Mouse (Mus musculus): ENCODE measurements around the gene Fcgr3.
"Not testable (repeated sequence)": the region's sequence is repeated elsewhere in the genome, so short reads cannot be mapped to it uniquely, and the experiment has no call there.

Gene Fcgr3

DNA sequence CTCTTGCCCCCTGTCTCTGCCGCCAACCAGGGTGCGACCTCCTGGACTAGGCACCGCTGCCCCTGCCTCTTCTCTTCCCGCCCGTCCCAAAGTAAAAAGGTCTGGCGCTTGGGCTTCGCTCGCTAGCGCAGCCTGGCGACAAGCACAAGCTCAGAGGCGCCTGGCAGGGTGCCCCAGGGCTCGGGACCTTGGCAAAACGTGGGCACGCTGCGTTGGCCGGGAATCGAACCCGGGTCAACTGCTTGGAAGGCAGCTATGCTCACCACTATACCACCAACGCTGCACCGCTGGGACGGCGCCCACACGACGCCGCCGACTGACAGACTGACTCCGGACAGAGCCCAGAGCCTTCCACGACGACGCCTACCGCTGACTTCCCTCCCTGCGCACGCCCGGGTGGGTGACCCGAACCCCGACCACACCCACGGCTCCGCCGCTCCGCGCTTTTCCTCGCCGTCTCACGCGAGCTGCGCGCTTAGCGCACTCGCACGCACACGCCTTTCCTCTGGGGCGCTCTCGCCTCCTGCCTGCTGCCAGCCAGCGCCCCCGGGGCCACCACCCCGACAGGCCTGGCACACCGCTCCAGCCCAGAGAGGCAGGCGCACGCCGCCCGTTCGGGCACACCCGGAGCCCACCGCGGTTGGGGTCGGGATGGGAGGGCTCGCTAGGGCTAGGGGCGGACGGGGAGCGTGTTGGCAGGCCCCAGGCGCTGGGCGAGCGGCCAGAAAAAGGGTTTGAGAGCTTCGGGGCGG, at the start of gene Fcgr3:
Gene Fcgr3, minus strand, starts transcription at position 445 of the 752 bp plus-strand sequence.
- peak; percentile 76 to 84 for DNase-seq

DNA sequence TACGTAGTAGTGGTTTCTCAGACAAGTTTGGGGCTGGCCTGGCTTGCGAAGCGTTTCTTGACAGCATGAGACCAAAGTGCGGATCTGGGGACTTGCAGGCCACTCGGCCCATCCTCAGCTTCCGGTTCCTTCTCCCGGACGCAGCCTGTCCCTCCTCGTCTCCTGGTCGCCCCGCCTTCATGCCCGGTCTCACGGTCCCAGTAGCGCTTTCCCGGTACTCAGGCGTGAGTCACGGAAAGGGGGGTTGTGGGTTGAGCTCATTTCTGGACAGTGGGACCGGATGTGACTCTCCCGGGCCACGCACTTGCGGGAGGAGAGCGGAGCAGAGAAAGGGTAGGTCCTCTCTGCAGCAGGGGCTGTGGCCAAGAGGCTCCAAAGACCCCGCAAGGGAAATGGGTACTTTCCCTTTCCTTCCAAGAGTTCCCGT, 49.2 kb upstream of the Fcgr3 start, which contains the start of gene Cfap126:
Gene Cfap126, plus strand, starts transcription at position 46 of the 427 bp plus-strand sequence.
- DNase-seq: peak; percentile 46 to 57

DNA sequence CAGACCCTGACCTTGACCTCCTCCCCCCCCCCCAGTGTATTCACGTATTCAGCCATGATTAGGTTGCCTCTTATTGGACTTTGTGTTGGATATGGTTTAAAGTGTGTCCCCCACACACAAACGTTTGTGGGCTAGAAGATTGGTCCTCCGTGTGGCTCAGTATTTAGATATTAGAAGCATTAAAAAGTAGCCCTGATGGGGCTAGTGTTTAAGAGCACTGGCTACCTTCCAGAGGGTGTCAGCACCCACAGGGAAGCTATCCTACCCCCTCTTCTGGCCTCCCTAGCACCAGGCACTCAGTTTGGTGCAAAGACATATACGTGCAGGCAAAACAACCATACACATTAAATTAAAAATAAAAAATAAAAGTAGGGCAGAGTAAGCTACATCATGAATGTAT, 48.3 kb upstream of the Fcgr3 start:
- DNase-seq: no peak

DNA sequence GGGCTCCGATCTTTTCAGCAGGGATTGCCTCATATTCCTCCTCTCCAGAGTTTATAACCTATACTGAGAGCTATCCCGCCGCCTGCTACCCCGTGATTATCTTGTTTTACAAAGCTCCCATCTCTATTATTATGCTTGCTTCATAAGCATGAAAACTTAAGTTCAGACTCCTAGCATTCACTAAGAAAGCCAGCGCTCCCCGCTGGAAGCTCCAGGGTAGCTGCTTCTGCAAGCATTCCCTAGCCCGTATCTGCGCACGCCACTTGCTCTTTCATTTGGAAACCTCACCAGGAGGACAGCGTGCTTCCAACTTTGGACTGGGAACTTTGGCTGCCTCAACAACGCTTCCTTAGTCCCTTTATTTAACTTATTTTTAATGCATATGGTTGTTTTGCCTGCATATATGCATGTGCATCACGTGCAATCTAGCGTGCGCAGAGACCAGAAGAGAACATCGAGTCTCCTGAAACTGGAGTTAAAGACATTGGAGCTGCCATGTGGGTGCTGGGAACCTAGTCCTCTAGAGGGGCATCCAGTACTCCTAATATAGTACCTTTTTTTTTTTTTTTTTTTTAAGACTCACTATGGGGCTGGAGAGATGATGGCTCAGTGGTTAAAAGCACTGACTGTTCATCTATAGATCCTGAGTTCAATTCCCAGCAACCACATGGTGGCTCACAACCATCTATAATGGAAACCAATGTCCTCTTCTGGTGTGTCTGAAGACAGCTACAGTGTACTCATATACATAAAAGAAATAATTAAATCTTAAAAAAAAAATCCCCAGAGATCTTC, 47.2 kb upstream of the Fcgr3 start:
- no peak for DNase-seq

DNA sequence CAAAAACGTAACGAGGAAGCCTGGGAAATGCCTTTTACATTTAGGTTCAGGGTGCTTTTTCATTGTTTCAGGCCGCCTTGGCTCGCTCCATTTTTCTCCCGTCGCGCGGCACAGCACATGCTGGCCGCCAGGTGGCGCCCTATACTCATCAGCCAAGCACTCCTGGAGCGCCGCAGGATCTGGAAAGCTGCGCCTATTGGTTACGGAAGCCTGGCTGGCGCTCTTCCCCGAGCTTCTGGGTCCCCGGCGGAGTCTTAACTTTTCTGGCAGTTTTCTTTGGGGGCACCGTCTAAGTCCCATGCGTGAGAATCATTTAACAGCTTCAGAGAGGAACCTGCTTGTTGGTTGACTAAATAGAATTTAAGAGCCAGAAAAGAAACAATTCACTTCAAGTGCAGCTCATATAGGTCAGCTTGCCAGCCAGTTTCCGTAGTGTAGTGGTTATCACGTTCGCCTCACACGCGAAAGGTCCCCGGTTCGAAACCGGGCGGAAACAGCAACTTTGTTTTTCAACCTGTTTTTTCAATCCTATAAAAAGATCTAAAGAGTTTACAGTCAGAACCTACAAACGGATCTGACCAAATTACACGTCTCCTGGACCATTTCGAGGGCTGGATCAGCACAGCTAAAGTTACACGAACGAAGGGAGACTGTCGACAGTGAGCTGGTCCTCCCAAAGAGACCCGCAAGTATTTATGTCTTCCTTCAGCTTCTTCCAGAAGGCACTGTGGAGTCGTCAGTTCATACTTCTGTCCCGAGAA, 46.5 kb upstream of the Fcgr3 start:
- peak; percentile 93 to 94 for DNase-seq

DNA sequence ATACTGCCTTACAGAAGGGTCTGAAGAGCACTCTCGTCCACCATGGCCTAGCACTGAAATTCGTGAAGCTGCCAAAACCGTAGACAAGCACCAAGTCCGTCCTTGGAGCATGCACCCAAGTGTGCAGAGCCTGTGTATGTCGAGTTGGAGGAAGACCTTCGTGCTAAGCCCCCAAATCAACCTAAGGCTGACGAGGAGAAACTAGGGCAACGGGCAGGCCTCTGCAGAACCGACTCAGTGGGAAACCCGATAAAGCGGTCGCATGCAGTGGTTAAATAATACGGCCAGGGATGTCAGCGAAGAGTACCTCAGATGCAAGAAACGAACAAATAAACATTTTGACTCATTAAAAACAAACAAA, 45.9 kb upstream of the Fcgr3 start:
- DNase-seq: no peak

DNA sequence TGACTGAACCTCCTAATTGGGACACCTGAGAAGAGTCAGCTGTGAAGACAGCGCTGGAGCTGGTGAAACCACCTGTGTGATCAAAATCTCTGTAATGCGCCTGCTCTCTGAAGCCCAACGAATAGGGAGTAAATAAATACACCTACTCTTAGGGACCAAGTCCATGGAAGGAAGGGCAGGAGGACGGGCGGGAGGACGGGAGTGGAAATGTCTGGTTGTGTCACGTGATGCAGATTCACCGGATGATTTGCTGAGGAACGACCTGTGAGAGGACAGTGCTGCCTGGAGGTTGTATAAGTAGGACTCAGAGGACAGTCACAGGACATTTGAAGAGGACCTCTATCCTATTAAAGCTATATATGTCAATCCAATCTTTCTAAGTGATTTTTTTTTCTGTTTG, 44.9 kb upstream of the Fcgr3 start:
- no peak for DNase-seq

DNA sequence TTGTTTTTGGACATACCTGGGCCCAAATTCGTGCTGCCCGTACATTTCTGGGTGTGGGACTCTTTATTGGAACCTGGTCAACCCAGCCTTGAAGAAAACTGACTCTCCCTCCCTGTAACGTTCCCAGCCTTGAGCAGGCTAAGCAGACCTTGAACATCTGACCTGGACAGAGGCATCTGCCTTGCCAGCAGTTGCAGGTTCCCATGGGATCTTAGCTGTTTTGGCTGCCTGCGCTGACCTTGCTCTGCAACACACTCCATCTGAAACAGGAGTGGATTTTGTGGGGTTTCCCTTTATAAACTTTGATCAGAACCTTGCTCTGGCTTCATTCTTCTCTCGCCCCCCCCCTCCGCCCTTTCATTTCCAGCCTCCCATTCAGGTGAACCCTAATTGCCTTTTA, 40.5 kb upstream of the Fcgr3 start:
- no peak for DNase-seq

DNA sequence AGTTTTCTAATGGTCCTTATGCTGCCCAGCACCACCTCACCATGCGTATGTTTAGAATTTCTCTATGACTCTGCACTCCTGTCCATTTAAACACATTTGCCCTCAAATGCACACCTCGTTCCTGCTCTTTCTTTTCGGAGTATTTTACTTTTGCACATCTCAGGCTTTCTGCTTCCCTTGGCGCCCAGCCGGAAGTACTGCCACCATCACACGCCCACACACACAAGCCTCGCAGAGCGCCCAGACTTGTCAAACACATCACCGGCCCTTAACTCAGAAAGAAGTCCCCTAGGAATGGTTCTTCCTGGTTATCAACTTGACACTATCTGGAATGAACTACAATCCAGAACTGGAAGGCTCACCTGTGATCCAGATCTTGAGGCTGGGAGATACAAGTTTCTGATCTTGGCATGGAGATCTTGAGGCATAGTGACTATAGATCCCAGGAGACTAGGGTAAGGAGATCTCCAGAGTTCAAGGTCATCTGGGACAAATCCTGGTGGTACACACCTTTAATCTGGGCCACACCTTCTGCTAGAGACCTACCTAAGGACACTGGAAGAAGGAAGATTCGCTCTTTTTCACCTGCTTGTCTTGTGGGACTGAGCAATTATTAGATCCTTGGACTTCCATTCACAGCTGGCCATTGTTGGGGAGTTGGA, 38.6 kb upstream of the Fcgr3 start:
- no peak for DNase-seq

DNA sequence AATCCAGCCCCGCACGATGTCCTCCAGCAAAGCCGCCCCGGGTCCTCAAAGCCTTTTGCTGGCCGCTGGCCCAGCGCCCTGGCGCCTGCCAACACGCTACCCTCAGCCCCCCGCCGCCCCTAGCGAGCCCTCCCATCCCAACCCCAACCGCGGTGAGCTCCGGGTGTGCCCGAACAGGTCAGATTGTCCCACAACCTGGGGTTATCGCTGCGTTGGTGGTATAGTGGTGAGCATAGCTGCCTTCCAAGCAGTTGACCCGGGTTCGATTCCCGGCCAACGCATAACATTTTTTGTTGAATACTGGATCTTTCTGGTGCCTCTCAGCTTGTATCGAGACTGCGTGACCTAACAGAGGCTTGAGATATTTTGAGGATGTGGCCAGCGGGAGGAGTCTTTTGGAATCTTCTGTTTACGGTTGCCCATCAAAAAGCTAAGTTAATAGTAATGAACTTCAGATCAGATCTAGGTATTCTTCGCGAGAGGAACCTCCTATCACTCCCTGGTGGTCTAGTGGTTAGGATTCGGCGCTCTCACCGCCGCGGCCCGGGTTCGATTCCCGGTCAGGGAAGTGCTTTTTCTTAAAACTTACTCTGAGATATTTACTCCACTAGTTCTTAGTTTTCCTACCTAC, 37.9 kb upstream of the Fcgr3 start:
- DNase-seq: peak; percentile 92 to 93

DNA sequence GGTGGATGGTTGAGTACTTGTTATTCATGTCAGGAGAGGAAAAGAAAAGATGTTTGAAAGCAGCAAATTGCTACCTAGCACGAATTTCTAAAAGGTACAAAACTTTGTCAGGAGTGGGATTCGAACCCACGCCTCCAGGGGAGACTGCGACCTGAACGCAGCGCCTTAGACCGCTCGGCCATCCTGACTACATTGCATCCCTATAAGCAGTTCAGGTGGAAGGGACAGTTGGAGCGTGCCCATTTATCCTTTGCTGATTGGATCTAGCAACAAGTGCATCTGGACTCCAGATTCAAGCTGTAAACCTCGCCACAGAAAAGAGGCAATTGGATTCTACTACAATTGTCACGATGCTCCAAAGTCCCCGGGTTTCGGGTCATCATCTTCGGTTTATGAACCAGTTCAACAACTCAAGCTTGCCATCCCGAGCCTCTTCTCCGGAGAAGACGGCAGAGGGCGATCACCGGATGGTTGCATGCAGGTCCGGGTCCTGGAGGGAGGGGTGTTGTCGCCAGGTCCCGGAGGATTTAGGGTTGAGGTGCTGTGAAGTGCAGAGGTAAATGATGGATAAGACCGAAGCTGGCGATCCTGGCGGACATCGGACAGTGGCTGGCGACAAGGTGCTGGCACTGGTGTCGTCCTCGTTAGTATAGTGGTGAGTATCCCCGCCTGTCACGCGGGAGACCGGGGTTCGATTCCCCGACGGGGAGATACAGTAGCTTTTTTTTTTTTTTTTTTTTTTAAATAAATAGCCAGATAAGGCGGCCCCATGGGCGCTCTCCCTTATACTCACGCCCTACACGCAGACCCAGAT, 37.2 kb upstream of the Fcgr3 start:
- peak; percentile 86 to 87 for DNase-seq

DNA sequence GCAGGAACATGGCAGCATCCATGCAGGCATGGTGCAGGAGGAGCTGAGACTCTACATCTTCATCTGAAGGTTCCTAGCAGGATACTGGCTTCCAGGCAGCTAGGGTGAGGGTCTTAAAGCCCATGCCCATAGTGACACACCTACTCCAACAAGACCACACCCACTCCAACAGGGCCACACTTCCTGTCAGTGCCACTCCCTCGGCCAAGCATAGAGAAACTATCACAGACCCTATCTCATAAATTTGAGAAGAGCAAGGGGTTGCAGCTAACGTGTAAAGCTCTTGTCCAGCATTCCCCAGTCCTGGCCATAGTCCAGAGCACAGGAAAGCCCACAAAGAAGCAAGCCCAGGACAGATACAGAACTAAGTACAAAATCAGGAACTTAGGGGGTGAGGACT, 36.3 kb upstream of the Fcgr3 start:
- DNase-seq: no peak

DNA sequence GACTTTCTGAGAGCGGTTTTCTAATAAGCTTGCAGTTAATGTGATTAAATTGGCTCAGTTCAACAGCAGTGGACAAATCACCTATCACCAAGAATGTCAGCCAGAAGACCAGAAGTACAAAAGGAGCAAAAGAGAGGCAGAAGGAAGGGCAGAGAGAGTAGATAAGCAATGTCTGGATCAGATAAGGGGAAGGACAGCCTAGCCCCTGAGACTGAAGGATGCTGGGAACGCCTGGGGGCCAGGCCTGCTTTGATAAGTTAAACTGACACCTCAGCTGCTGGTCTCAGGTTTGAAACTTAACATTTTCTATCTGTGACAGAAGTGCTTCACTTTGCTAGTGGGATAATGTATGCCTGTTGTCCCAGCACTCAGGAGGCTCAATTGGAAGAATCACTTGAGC, 32.9 kb upstream of the Fcgr3 start:
- no peak for DNase-seq

DNA sequence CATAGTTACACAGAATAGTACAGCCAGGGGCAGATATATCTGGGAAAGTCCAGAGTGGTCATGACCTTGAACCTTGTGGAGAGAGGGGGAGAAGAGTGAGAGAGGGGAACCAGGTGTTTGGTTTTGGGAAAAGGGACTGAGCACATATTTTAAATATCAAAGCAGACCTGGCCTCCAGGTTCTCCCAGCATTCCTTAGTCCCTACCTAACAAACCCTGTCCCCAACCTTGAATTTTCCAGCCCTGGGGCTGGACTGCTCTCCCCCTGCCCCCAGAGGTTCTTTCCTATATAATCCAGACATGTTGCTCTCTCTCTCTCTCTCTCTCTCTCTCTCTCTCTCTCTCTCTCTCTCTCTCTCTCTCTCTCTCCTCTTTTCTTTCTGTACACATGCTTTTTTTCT, 32.4 kb upstream of the Fcgr3 start:
- DNase-seq: no peak

DNA sequence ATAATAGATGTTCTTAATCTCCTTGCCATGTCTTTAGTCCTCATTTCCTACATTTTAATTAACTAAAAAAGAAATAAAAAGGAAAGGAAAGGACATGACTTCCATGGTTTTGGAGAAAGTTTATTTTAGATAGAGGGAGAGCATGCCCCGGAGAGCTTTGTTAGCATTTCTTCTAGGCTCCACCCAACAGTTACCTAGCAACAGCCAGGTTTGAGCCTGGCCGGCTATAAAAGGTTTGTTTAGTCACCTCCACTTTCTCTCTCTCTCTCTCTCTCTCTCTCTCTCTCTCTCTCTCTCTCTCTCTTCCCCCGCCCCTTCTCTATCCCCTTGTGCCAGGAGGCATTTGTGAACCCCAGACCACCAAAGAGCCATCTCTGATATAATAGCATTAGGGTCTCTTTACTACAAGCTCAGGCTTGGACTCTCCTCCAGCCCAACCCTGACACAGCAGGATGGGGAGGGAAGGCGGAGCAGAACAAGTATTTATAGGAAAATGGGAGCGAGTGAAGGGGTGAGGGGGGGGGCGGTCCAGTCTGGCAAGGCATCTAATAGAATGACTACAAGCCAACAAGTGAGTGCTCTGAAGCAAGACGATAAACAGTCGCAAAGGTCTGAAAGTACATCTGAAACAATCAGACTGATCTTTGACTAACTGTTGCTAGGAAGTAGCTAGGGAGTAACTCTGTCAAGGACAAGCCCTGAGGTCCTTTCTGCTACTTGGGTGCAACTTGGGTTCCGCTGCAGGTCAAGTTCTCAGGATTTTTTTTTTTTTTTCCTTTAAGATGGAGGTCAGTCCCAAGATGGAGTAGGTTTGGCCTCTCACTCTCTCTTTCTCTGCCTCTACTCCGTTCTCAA, 31.6 kb upstream of the Fcgr3 start:
- DNase-seq: no peak

DNA sequence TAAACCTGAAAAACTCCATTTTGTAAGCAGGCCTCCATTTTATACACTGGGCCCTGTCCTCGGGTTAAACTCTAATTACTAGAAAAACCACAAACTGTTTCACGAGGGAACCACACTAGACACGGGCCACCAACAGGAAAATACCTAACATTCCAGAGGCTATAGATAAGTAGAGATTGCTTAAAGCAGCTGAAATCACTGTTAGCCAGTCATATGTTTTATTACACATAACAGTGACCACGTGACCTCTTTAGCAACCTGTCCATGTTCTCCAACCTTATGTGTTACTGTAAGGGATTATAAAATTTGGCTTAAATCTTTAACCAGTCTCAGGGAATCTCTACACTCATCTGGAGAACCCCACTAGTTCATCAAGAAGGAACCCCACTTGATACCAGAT, 29.7 kb upstream of the Fcgr3 start:
- no peak for DNase-seq

DNA sequence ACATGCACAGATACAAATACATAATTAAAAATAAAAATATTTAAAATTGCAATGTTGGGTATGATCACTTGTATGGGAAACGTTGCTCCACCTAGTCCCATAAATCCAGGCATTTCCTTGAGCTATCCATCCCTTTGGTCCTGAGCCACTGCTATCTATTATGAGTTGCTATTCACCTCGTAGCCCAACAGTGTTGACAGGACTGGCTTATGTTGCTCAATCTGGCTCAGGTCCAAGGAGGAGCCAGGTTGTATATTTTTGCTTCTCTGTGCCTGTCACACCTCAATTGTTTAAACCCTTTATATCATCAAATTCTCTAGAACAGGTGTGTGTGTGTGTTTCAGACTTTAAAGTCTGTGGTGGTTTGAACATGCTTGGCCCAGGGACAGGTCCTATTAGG, 26.0 kb upstream of the Fcgr3 start:
- DNase-seq: no peak

DNA sequence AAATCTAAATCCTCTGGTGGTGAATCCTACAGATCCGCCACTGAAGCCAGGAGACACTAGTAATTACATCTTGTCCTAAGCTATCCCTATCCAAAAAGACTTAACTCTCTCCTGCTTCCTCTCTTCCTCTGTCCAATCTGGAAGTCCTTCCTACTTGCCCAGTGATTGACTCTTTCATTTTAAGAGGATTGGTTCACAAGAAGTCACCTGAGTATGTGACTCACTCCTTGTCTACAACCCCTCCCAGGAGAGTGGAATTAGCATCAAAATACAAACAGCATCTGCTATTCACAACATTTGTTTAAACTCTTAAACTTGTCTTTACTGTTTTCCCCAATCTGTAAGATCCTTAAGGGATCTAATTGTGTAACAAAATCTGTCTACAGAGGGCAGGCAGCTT, 25.2 kb upstream of the Fcgr3 start:
- DNase-seq: no peak

DNA sequence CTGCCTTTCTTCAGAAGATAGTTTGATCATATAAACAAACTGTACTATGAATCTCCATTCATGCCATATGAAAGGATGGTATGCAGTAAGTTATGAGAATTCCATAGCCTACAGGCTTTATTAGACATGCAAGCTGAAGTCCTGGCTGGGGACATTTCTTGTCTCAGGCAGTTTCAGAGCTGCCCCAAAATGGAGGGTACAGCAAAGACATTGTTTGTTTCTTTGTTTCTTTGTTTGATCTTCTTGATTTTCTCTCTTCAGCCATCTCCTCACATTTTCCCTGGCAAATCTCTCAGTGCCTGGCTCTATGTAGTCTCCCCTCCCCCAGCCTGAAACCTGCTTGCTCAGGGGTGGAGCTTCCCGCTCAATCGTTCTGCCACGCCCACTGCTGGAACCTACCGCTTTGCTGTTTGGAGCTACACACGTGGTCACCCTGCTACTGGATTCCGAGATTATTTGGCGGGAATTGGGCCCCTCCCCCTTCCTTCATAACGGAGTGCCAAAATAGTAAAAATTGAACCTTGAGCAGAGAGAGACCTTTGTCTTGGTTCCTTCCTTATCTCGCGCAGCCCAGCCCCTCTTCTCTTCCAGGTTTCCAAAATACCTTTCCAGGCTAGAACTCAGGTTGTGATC, 23.6 kb upstream of the Fcgr3 start:
- not testable (repeated sequence) for DNase-seq

DNA sequence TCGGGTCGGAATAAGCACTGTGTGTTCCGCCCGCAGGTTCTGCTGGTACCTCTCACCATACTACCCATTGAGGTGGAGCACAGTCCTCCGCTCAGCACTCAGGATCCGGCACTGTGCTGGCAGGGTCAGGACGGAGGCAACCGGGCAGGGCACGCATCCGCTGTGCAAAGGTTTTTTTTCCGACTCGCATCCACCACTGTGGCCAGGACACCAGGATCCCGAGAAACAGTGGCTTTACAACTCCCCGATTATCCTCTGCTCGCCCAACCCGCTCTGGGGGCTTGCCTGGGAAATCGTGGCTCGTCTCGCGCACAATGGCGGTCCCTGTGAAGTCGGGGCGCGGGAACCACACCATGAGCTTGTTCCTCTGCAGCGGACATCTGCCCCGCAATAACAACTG, 21.0 kb upstream of the Fcgr3 start:
- no peak for DNase-seq

Measured in B cell, adult 2 months (primary cell).